Mouse (Mus musculus) brain, embryonic 18.5 days (tissue): Measurements from ENCODE around the gene Kif2a.

ENCODE experiments used
- DNase-seq: peaks from one replicate; pipeline ENCODE4 v3.0.0-alpha.2; 2012; ENCODE audit warnings: low read depth, low spot score

Kif2a gene

DNA sequence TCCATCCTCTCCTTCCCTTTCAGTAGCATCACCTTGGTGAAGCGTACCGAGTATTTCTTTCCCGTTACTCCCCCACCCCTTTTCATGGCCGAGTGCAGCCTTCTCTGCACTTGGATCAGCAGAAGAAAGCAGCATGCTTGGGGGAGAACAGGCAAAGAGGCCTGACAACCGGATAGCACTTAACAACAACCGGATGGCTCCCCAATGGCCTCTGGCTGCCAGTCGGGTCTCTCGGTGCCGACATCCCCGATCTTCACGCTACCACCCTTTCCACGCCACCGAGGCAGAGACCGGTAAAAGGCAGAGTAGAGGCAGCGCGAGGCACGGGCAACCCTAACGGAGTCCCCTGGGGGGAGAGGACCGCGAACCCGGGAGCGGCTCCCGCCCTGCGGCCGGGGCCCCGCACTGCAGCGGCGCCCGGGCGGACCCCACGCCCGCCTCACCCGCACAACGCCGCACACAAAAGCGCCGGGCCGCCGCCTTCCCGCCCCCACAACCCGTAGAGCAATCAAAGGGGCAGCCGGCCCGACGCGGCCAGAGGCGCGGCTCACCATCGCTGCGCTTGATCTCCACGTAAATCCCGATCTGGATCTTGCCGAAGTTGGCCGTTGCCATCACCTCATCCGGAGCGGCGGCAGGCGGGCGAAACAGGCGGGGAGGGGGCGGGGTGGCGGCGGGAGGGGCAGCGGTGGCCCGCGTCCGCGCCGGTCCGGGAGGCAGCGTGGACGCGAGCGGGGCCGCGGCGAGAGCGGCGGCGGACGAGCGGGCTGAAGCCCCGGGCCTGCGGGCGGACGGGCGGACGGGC, at the start of gene Kif2a:
TSS of gene Kif2a (minus strand) at position 666 of the 805 bp plus-strand sequence.
- peak; percentile 22 for DNase-seq

DNA sequence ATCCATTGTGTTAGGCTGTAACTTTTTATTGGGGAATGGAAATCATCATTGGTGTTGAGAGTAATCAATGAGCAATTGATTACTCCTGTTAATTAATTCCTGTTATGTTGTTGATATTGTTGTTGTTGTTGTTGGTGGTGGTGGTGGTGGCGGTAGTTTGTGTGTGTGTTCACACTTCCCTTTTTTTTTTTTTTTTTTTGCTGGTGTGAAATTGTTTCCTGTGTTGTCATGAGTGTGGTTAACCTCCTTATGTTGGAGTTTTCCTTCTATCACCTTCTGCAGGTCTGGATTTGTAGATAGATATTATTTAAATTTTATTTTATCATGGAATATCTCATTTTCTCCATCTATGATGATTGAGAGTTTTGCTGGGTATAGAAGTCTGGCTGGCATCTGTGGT, 47.1 kb upstream of the Kif2a start:
- no peak for DNase-seq

DNA sequence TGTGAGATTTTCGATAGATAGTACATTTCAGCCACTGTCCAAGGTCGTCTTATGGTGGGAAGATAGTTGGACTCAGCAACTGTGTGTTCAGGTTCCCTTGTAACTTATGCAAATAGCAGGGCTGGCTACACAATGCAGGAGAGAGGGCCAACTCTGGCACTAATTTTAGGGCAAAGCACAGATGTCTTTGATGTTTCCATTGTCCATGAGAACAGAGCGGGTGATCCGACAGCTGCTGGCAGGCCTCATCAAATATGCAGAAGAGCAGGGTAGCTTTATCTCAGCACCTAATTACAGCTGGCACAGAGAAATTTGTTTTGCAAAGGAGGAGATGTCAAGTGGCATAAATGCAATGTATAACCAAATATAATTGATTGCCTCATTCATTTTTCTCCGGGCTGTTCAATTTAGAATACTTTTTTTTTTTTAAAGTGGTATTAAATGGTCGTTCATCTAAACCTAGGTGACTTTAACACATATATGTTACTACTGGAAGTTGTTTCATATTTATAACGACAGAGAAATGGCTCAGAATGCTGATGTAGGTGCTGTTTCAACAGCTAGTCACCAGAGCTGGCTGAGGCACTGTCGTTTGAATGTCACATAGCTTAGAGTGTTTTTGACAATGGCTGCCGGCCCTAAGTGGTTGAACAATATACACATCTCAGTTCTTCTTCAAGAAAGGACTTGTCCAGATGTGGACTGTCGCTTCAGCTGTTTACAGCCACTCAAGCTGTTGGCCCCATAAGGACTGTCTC, 43.4 kb upstream of the Kif2a start:
- no peak for DNase-seq

DNA sequence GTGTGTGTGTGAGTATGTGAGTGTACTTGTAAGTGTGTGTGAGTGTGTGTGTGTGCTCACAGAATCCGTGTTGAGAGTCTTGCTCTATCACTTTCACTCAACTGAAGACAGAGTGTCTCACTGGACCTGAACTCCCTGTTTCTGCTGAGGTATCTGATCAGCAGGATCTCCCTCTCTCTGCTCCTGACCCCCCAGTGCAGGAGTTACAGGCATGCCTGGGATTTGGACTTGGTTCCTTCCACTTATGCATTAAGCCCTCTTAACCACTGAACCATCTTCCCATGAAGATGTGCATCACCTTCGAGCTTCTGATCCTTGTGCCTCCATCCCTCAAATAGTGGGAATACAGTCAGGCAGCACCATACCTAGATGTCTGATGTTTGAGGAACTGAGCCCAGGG, 42.3 kb upstream of the Kif2a start:
- DNase-seq = no peak

DNA sequence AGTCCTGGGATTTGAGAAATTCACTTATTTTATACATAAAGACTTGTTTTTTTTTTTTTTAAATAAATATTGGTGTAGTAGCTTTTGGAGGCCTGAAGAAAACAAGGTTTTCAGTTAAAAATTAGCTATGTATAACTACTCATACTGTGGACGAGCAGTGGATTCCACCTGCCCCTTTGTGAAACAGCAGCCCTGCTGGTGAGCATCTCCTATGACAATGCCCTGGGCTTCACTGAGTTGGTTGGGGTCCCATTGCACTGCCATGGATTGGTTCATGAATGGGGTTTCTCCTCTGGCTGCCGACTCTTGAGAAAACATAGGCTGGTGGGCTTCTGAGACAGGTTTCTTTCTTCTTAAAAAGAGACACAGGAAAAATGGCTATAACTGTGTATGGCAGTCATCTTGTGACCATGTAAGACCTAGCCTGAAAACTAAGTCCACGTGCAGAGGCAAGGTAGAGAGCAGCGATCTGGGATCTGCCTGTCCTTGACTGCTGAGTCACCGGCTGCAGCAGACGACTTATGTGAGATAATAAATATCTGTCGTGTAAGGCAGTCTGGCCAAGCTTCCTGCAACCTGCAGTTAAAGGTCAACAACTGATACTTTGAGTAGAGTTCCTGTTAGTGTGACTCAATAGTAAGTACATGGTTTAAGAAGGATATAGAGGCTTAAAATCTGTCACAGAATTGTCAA, 41.3 kb upstream of the Kif2a start:
- no peak for DNase-seq

DNA sequence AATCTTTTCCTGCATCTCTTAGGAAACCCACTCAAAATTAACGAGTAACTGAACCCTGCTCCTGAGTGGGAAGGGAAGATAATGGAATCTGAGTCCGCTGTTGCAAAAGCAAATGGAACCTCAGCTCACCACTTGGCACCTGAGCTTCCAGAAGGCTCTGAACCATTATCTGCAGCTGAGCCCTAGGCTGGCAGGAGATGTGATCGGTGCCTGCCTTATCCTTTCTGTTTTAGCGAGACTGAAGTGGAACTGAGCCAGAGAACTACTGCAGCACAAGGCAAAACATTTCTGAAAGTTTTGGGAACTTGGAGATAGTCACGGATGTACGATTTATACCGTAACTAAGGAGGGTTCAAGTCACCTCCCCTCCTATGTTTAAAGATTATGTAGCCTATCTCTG, 38.2 kb upstream of the Kif2a start:
- no peak for DNase-seq

DNA sequence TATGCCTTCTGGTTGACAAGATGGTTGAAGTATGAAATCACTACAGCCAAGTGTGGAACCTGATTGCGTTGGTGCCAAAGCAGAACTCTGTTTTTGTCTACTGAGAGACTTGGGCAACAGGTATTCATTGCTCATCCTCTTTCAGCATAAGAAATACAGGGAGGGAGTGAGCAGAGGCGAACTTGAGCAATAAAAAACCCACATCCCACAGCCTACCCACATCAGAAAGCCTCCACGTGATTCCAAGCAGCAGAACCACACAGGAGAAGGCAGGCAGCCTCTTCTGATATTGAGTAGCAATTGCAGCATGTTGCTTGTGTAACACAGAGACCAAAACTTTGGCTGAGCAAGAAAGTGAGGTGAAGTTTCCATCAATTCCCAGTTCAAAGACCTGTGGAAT, 37.5 kb upstream of the Kif2a start:
- DNase-seq = no peak

DNA sequence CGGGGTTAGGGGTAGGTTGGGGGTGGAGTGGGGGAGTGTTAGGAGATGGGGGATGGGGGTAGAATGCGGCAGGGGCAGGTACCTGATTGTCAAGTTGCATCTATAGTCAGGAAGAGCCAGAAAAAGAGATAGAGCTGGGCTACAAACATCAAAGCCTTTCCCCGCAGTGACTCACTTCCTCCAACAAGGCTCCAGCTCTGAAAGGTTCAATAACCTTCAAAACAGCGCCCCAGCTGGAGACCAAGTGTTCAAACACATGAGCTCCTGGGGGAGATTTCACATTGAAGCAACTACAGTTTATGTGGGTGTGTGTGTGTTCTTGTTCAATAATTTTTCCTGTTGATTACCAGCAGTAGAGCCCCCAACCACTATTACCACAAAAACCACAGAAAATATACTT, 34.4 kb upstream of the Kif2a start:
- no peak for DNase-seq

DNA sequence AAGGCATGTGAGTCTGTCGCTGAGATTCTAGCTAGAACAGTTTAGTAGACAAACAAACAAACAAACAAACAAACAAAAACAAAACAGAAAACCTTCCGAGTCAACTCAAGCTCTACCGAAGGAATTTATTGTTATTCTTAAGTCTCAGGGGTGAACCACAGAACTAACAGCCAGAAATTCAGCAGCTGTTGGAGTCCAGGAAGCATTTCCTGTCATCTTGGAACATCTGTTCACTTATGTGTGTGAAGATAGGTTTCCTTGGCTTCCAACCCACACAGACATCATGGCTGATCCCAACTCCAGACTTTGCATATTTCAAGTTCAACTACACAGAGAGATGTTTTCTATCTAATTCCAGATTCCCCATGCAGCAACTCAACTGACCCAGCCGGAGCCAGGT, 32.6 kb upstream of the Kif2a start:
- no peak for DNase-seq

DNA sequence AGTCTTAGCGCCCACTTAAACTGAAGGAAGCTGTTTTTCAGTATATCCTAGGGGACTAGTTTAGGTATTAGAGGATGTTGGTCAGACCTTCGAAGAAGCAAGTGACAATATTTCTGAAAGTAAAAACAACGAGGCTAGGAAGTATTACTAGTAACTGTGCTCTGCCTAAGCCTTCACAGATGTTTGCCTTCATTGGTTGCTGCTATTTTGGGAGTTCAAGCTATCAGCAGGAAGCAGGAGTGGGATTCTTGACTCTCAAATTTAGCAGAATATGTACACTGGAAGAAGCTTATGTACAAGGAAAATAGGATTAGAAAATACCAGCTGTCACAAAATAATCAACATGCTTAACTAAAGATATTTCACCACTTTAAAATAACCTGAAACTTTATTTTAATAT, 29.4 kb upstream of the Kif2a start:
- DNase-seq = no peak

DNA sequence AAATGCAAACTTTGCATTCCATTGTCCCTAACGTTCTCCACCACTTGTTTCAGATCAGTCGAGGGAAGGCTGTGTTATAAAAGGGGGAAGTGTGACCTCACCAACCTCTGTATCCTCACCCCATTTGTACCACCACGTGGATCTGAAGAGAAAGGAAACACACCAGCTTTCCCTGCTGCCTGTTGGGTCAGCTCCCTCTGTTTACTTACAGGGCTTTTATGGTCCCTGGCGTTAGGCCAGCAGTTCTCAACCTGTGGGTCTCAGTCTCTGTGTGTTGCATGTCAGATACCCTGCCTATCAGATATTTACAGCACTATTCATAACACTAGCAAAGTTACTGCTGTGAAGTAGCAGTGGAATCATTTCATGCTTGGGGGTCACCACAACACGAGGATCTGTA, 22.3 kb upstream of the Kif2a start:
- no peak for DNase-seq

DNA sequence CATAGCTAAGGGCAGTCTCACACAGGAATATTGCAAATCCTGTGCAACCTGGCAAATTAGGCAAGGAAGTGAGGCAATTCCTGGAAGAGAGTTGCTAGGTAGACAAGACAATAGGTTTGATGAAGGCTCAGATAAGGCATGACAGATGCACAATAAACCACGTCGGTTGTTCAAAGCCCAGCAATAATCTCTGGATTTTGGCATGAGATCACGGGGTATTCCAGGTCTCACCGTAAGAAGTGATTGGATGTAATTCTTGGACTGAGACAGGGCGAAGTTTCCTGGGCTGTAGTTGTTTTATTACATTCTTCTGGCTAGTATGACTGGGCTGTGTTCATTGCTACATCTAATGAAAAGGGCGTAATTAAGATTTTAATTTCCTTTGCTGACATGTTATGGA, 20.6 kb upstream of the Kif2a start:
- no peak for DNase-seq

DNA sequence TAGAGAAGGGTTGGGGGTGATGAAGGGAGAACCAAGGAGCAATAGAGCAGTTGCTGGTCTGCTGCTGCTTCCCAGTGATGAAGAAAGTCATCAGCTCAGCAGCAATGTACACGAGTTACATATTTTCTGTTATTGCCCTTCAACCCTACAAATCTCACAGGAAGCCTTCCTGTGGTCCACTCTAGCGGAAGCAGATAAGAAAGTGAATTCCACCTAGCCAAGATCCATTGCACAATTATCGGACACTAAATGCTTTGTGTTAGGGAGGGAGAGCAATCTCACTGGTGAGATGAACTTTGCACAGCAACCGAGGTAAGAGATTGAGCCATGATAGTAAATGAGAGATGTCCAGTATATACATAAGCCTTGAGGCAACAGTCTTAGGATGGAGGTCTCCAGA, 17.6 kb upstream of the Kif2a start:
- DNase-seq = no peak

DNA sequence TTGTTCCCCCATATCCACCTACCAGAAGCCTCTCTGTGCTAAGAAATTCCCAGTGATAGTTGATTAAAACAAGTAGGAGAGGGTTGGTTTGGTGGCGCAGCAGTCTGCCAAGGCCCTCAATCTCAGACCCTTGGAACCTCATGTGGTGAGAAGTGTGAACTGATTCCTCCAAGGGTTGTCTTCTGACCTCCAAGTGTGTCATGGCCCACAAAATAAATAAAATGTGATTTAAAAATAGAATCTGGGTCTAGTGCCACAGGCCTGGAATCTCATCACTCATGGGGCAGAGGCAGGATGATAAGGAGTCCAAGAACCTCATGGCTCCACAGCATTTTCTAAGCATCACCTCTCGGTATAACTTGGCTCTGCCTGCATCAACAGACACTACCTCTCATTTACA, 16.4 kb upstream of the Kif2a start:
- DNase-seq = no peak

DNA sequence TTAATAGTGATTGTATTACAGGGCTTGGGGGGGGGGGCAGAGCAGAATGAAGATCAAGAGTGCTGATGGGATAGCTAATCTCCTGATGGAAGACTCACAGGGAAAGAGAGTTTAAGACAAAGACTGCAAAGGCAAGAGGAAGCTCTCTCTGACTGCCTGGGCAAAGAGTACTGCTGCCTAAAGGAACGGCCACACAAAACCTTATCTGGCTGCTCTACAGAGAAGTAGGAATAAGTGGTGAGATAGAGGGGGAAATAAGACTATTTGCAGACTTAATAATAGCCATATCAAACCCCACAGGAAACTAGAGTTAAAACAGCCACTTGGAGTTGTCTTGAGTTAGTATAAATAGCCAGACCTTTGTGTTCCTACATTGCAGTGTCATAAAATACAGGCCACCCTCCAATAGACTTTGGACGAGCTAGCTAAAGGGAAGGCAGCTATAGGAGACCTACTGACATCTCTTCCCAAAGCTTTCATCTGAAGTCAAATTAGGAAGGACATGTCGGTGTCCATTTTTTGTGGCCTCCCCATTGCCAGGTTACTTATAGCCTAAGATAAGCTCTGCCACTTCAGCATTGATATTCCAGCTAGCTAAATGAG, 13.7 kb upstream of the Kif2a start:
- DNase-seq = no peak

DNA sequence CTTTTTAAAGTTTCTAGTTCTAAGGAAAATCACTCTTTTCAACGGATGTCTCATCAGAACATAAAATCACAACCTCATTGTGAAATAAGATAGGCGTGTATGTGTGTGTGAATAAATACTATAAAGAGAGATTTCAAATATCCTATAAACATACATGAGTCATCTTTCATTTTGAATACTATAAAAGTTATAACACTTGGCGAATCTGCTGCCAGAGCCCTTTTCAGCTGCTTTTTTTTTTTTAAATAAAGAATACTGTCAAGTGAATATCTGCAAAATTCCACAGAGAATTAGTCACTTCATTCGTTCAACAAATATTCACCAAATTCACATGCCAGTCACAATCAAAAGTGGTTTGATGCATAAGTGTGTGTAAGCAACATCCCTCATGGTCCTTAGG, 13.2 kb upstream of the Kif2a start:
- no peak for DNase-seq

DNA sequence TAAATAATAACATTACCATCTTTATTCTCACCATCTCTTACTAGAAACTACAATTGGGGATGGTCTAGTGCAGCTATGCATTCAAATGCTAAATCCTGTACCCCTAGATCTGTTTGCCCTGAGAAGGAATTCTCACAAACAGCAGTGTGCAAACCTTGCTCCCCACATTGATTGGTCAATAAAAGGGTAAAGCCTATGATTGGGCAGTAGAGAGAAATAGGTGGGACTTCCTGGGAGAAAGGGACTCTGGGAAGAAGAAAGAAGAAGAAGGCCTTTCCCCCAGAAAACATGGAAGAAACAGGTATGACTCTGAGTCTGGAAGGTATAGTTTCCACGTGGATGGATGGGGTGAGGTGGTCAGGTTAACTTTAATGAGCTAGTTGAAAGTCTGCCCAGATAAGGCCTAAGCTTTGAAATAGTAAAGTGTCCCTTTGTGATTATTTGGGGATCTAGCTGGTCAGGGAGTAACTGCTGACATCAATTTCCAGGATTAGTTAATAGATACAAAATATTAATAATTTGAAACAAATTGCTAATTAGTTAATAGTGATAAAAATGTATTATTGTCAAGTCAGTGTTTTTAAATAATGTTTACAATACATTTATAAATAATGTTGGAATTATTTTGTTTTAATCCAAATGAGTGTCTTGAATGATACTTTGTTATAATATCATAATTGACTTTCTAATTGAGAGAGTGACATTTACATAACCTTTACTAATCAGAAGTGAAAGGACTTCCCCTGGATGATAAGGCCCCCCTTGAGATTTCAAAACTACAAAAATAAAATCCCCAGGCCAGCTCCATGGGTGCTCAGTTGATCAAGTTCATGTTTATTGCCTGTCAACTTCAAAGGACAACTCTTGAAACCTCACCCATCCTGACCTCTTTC, 12.3 kb upstream of the Kif2a start:
- no peak for DNase-seq

DNA sequence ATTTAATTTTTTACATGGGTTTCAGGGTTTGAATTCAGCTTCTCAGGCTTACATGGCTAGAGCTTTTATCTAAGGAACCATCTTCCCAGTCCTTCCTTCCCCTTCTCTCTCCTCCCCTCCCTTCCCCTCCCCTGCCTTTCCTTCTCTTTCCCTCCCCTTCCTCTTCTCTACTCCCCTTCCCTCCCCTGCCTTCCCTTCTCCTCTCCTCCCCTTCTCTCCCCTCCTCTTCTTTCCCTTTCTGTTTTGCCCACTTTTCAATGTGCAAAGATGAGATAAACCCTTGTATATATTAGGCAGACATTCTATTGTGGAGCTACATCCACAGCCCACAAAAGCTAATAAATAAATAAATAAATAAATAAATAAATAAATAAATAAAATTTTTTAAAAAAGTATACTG, 9.3 kb upstream of the Kif2a start:
- no peak for DNase-seq

DNA sequence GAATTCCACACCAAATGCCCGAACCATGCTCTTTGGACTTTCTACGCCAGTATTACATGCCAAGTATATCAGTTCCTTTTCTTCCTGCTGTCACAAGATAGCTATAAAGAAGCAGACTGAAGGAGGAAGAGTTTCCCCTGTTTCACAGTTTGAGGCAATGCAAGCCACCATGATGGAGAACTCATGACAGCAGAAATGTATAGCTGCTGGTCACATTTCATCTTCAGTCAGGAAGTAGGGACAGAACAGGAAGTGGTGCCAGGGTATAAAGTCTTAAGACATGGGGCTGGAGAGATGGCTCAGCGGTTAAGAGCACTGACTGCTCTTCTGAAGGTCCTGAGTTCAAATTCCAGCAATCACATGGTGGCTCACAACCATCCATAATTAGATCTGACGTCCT, 5.3 kb upstream of the Kif2a start:
- no peak for DNase-seq

DNA sequence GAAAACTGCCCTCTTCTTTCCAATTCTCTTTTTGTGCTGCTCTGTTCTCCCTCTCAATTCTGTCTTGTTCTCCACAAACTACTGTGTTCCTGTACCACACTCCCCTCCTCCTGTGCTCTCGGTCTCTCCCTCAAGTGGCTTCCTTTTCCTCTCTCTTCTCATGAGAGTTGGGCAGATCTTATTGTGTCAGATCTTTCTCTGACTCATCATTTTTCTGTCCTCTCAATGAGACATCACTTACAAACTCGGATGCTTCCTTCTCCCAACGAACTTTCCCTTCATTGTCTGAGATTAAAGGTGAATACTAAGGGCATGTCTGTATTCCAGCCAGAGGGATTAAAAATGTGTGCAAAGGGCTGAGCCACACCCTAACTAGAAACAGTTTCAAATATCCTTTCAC, 3.7 kb upstream of the Kif2a start:
- DNase-seq = no peak
